Mouse (Mus musculus) splenic B cell, adult 2 months (primary cell): ENCODE measurements around the gene Eif4b.

ENCODE experiments used
- DNase-seq: peaks from one replicate; pipeline ENCODE4 v3.0.0-alpha.2; 2011; ENCODE audit warnings: low read depth, low spot score
- H3K27me3 ChIP-seq: 2 replicates; pipeline ENCODE4 v1.6.1; 2012; ENCODE audit warnings: mild to moderate bottlenecking, low read length, moderate library complexity, mixed read lengths; ENCODE audit not compliant: control insufficient read depth, poor library complexity, insufficient read depth, severe bottlenecking
- H3K36me3 ChIP-seq: 2 replicates; pipeline ENCODE4 v1.6.1; 2012; ENCODE audit warnings: mild to moderate bottlenecking, low read length, moderate library complexity, mixed read lengths; ENCODE audit not compliant: control insufficient read depth, poor library complexity, insufficient read depth, severe bottlenecking

Eif4b gene

GRCm38 (mm10) chr15:102103947-102104555 lies 30.5 kb downstream of the Eif4b start:
- Histone ChIP-seq H3K27me3 (no peaks in the 10 kb centered on the region), H3K36me3 (no peaks in the 10 kb centered on the region)
- DNase-seq: no peak

DNA sequence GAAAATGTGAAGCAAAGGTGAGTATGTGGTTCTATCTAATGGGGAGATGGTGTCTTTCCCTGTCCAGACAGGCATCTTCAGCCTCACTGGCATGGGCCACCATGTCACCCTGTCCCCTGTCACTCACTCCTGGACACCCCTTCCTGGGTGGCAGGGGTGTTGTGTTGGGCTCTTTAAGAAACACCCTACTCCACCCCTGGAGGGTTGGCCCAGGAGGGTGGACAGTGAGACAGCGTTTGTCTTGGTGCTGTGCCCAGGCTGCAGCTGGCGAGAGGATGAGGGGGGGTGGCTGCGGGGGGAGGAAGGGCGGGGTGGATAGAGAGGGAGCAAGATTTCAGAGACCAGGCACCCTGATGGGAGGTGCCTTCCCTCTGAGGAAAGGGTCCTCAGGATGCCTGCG lies 31.8 kb downstream of the Eif4b start:
- Histone ChIP-seq H3K36me3 (no peaks in the 10 kb centered on the region), H3K27me3 (no peaks in the 10 kb centered on the region)
- DNase-seq: no peak

- DNase-seq: peak; percentile 60
- H3K36me3 ChIP-seq: no peaks in the 10 kb centered on the region
- no peaks in the 10 kb centered on the region for H3K27me3 ChIP-seq
Measured at GRCm38 (mm10) chr15:102105764-102106730, 32.5 kb downstream of the Eif4b start.

DNA sequence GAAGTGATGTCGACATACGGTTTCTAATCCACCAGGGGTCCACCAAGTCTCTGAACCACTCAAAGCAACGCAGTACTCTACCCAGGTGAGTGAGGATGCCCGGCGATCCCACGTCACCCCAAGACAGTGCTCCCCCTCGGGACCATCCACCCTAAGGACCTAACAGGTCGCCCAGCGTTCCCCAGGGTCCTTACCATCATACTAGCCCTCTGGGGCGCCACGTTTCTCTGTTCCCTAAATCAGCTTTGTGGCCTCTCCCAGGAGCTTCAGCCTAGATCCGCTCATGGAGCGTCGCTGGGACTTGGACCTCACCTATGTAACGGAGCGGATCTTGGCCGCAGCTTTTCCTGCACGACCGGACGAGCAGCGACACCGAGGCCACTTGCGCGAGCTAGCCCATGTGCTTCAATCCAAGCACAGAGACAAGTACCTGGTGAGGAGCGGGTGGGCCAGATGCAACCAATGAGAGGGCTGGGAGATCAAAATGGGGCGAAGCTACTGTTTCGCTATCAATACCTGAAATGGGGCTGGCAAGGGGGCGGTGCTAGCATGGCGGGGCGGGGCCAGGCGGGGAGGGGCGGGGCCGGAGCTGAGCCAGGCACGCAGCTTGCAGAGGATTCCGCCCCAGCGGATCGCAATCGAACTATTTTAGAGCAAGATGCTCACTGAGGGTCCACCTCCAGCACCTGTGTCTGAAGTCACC lies 33.3 kb downstream of the Eif4b start:
- no peaks in the 10 kb centered on the region for H3K36me3 ChIP-seq
- peak; percentile 51 for DNase-seq
- no peaks in the 10 kb centered on the region for H3K27me3 ChIP-seq

DNA sequence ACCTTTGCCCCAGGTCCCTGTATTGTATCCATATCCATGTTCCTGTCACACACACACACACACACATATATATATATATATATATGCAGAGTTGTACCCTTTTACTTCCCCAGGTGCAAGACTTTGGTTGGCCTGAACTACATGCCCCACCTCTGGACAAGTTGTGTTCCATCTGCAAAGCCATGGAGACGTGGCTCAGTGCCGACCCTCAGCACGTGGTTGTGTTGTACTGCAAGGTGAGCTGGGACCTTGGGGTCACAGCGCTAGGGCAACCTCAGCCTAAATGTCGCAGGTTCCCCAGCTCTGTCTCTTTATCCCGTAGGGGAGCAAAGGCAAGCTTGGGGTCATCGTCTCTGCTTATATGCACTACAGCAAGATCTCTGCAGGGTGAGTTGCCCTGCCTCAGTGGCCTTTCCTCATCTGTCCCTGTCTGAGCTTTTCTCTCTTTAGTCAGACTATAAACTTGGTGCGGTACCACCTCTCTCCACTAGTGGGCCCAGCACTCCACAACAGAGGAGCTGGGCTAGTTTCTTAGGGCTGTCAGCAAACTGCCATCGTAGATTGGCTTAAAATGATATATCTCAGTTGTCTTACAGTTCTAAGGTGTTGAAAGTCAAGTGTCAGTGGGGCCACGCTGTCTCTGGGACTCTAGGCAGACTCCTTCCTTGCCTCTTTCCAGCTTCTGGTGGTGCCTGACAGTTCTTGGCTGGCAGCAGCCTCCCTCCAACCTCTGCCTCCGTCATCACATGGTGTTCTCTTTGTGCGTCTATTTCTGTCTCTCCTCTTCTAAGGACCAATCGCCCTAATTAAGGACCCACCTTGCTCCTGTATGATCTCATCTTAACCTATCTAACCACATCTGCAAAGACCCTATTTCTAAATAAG lies 34.4 kb downstream of the Eif4b start:
- H3K36me3 ChIP-seq: no peaks in the 10 kb centered on the region
- DNase-seq: peak; percentile 82
- H3K27me3 ChIP-seq: no peaks in the 10 kb centered on the region

- peak; percentile 84 for DNase-seq
- Histone ChIP-seq H3K27me3 (no peaks in the 10 kb centered on the region), H3K36me3 (no peaks in the 10 kb centered on the region)
Measured at GRCm38 (mm10) chr15:102108651-102109525, 35.3 kb downstream of the Eif4b start.

GRCm38 (mm10) chr15:102110271-102110670 lies 36.7 kb downstream of the Eif4b start:
- Histone ChIP-seq H3K27me3 (no peaks in the 10 kb centered on the region), H3K36me3 (no peaks in the 10 kb centered on the region)
- DNase-seq: no peak

GRCm38 (mm10) chr15:102110701-102111494 lies 37.3 kb downstream of the Eif4b start:
- Histone ChIP-seq H3K27me3 (no peaks in the 10 kb centered on the region), H3K36me3 (no peaks in the 10 kb centered on the region)
- no peak for DNase-seq

GRCm38 (mm10) chr15:102111495-102111829 lies 37.9 kb downstream of the Eif4b start:
- Histone ChIP-seq H3K36me3 (no peaks in the 10 kb centered on the region), H3K27me3 (no peaks in the 10 kb centered on the region)
- no peak for DNase-seq

- Histone ChIP-seq H3K27me3 (no peaks in the 10 kb centered on the region), H3K36me3 (no peaks in the 10 kb centered on the region; the same call in 1 of the 2 replicates)
- DNase-seq: no peak
Measured at GRCm38 (mm10) chr15:102112181-102112580, 38.6 kb downstream of the Eif4b start.

- DNase-seq: no peak
- Histone ChIP-seq H3K27me3 (no peaks in the 10 kb centered on the region), H3K36me3 (peaks cover 5% of the 10 kb centered on the region; the same call in 1 of the 2 replicates)
Measured at GRCm38 (mm10) chr15:102112827-102113226, 39.3 kb downstream of the Eif4b start.

GRCm38 (mm10) chr15:102113674-102114073 lies 40.1 kb downstream of the Eif4b start:
- DNase-seq: no peak
- no peaks in the 10 kb centered on the region for H3K27me3 ChIP-seq

More at GRCm38 (mm10) chr15:102113674-102114073, 40.1 kb downstream of the Eif4b start:
- peaks cover 5% of the 10 kb centered on the region; the same call in 1 of the 2 replicates for H3K36me3 ChIP-seq
